Mouse (Mus musculus) MEL (cell line): Measurements from ENCODE around the gene Npr3.

Experiments
- CHD2 ChIP-seq: IDR thresholded peaks from 2 replicates; pipeline ENCODE4 v1.6.1; 2011; ENCODE audit warnings: low read length, improper control_type of control experiment
- CTCF ChIP-seq, 3 experiments: IDR thresholded peaks in 2 of 3; conservative IDR thresholded peaks in 1 of 3; 2 replicates each; pipeline ENCODE4 v1.5.1; 2011 to 2012; ENCODE audit warnings: low read length in 3 of 3, low read depth in 2 of 3, mild to moderate bottlenecking in 2 of 3, improper control_type of control experiment in 1 of 3, inconsistent platforms in 1 of 3, mixed read lengths in 1 of 3, moderate library complexity in 1 of 3; ENCODE audit not compliant: control insufficient read depth in 1 of 3, insufficient read depth in 1 of 3, poor library complexity in 1 of 3, severe bottlenecking in 1 of 3
- E2F4 ChIP-seq: IDR thresholded peaks from 2 replicates; pipeline ENCODE4 v1.6.1; 2011; ENCODE audit warnings: low read depth, low read length, improper control_type of control experiment, borderline replicate concordance
- EP300 ChIP-seq, 2 experiments: IDR thresholded peaks; 2 replicates each; pipeline ENCODE4 v1.6.1; 2011; ENCODE audit warnings: improper control_type of control experiment in 2 of 2, low read length in 2 of 2, low read depth in 1 of 2, mild to moderate bottlenecking in 1 of 2
- HCFC1 ChIP-seq: IDR thresholded peaks from 2 replicates; pipeline ENCODE4 v1.6.1; 2012; ENCODE audit warnings: low read depth, mild to moderate bottlenecking, inconsistent platforms, low read length, improper control_type of control experiment, moderate library complexity
- MAX ChIP-seq: IDR thresholded peaks from 2 replicates; pipeline ENCODE4 v1.6.1; 2011; ENCODE audit warnings: low read length, improper control_type of control experiment
- POLR2A ChIP-seq, 2 experiments: IDR thresholded peaks; 2 replicates each; pipeline ENCODE4 v1.6.1; 2011 to 2012; ENCODE audit warnings: low read length in 2 of 2, mild to moderate bottlenecking in 2 of 2, control low read depth in 1 of 2, improper control_type of control experiment in 1 of 2, low read depth in 1 of 2, moderate library complexity in 1 of 2; ENCODE audit not compliant: control insufficient read depth in 1 of 2, insufficient read depth in 1 of 2, poor library complexity in 1 of 2
- RAD21 ChIP-seq: IDR thresholded peaks from 2 replicates; pipeline ENCODE4 v1.6.1; 2011; ENCODE audit warnings: mild to moderate bottlenecking, low read depth, low read length, improper control_type of control experiment
- TCF12 ChIP-seq: IDR thresholded peaks from 2 replicates; pipeline ENCODE4 v1.6.1; 2014; ENCODE audit warnings: low read depth, mild to moderate bottlenecking, inconsistent platforms, low read length, improper control_type of control experiment, moderate library complexity
- ZC3H11A ChIP-seq: IDR thresholded peaks from 2 replicates; pipeline ENCODE4 v1.6.1; 2012; ENCODE audit warnings: low read depth, mild to moderate bottlenecking, inconsistent platforms, low read length, improper control_type of control experiment

GRCm38 (mm10) chr15:11859829-11860228 lies 47.3 kb downstream of the Npr3 start:
- TF ChIP-seq EP300 (IDR thresholded peaks at IDR 0.05; ENCODE audit: low read depth in 1 of 2, low read length in 2 of 2) (no peak), RAD21 (no peak), CTCF (IDR thresholded peaks at IDR 0.05 in 2 of 3, conservative IDR thresholded peaks at IDR 0.05 in 1 of 3; ENCODE audit: control insufficient read depth in 1 of 3, insufficient read depth in 1 of 3, low read depth in 2 of 3, low read length in 3 of 3, poor library complexity in 1 of 3, severe bottlenecking in 1 of 3) (no peak), TCF12 (no peak), POLR2A (IDR thresholded peaks at IDR 0.05; ENCODE audit: control insufficient read depth in 1 of 2, insufficient read depth in 1 of 2, low read depth in 1 of 2, low read length in 2 of 2, poor library complexity in 1 of 2) (no peak), HCFC1 (no peak), CHD2 (no peak), MAX (no peak), ZC3H11A (no peak), E2F4 (no peak)
